Mouse (Mus musculus): ENCODE measurements around the gene Golga5. TPM values are rescaled to one million over a fixed set of nuclear protein-coding genes. Genes with fewer than 3 reads are reported as not detected.

Gene Golga5
- polyA plus RNA-seq, 1 experiment from 2014 or later, result 29.2 TPM

DNA sequence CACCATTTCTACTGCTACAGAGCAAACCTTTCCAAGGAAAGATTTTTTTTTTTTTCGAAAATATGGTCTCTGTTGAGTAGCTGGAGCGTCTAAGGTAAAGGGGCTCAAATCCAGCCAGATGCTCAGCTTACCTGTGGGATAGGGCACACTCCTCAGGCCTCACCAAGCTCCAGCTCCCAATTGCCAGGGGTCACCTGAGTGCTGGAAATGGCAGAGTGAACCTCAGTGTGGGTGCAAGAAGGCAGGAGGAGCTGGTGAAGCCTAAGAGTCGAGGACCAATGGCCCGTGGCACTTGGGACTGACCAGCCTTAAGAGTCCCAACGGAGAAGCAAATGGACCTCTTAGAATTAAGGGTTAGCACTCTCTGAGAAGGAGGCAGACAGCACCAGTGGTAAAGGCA, 30.3 kb downstream of the Golga5 start:
- H3K36me3 ChIP-seq (ENCODE audit: poor library complexity, severe bottlenecking), result peaks cover 36% of the 10 kb centered on the region
- WGBS, result 88% methylated on average over 5 of the region's 5 CpGs
- ATAC-seq, result no peak

GRCm38 (mm10) chr12:102499723-102500122, 30.8 kb downstream of the Golga5 start:
- H3K36me3 ChIP-seq (ENCODE audit: poor library complexity, severe bottlenecking), result peaks cover 33% of the 10 kb centered on the region
- no peaks in the 10 kb centered on the region for H3K27me3 ChIP-seq
- no peak overlapping the region for H3K4me2 ChIP-seq
- no peak overlapping the region for H3K9ac ChIP-seq
- no peak overlapping the region for H3K4me3 ChIP-seq
- no peaks in the 10 kb centered on the region for H3K4me1 ChIP-seq
- 68% methylated on average over 4 of the region's 4 CpGs for WGBS
- H3K9me3 ChIP-seq (replicated peaks), result no peaks in the 10 kb centered on the region
- H3K27ac ChIP-seq, result no peak overlapping the region
- ATAC-seq, result no peak

More for the DNA sequence above, 30.3 kb downstream of the Golga5 start:
- no peaks in the 10 kb centered on the region for H3K4me1 ChIP-seq
- H3K27ac ChIP-seq, result no peak overlapping the region
- H3K4me2 ChIP-seq, result no peak overlapping the region
- H3K4me3 ChIP-seq, result no peak overlapping the region
- no peak overlapping the region for H3K9ac ChIP-seq
- no peaks in the 10 kb centered on the region for H3K27me3 ChIP-seq
- H3K9me3 ChIP-seq (replicated peaks), result no peaks in the 10 kb centered on the region

DNA sequence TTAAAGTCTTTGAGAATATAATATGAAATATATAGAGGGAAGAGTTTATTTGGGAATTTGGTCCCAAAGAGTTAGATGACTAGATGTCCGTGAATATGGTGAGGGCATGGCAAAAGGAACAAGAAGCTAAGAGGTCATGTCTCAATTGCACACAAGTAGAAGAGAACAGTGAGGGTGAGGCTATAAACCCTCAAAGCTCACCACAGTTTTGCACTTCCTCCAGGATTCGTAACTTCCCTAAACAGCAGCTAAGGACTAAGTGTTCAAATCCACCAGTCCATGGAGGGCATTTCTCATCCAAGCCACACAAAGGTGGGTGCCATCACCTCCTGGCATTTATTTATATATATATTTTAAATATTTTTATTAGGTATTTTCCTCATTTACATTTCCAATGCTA, 32.1 kb downstream of the Golga5 start:
- H3K4me1 ChIP-seq, result no peaks in the 10 kb centered on the region

DNA sequence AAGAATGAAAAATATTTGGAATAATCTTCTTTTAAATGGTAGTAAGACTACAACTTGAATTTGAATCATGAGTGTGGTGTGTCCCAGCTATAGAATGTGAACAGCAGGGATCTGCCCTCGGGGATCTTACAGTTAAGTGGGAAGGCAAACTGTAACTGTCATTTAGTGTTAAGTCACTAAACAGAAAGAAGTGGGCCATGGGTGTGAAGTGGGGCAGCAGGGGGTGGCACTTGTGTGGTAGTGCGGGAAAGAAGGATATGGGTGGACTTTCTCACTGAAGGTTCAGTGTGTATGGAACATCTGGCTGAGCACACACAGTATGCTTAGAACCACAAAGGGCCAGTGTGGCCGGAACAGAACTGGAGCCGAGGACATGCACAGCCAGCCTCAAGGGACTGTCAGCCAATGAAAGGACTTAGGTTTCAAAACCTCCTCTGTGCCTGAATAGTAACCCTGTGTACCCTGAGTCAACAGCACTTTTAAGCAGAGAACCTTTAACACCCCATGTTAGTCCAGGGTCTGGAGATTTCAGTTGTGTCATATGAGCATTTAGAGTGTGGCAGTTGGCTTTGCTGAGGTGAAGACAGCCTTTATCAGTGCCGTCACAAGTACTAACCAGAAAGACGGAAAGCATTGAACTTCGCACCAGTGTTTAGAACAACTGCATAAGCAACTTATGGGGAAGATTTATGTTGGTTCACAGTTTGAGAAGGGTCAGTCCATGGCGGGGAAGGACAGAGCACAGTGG, 33.1 kb downstream of the Golga5 start:
- no peak overlapping the region for H3K9ac ChIP-seq
- H3K4me1 ChIP-seq, result no peaks in the 10 kb centered on the region
- no peak overlapping the region for H3K4me2 ChIP-seq
- 86% methylated on average over 8 of the region's 8 CpGs for WGBS
- no peaks in the 10 kb centered on the region for H3K9me3 ChIP-seq (replicated peaks)
- no peak overlapping the region for H3K4me3 ChIP-seq
- H3K36me3 ChIP-seq (ENCODE audit: poor library complexity, severe bottlenecking), result peaks cover 21% of the 10 kb centered on the region
- ATAC-seq, result no peak
- no peak overlapping the region for H3K27ac ChIP-seq
- no peaks in the 10 kb centered on the region for H3K27me3 ChIP-seq

More for the DNA sequence above, 32.1 kb downstream of the Golga5 start:
- Histone ChIP-seq H3K27ac (no peak overlapping the region), H3K9me3 (replicated peaks) (no peaks in the 10 kb centered on the region), H3K36me3 (ENCODE audit: poor library complexity, severe bottlenecking) (peaks cover 30% of the 10 kb centered on the region), H3K4me2 (no peak overlapping the region), H3K4me3 (no peak overlapping the region), H3K9ac (no peak overlapping the region), H3K27me3 (no peaks in the 10 kb centered on the region)
- ATAC-seq, result no peak
- 92% methylated on average over 2 of the region's 2 CpGs for WGBS

GRCm38 (mm10) chr12:102505131-102505713, 36.3 kb downstream of the Golga5 start:
- no peak overlapping the region for H3K9ac ChIP-seq
- H3K4me1 ChIP-seq, result peaks cover 8% of the 10 kb centered on the region
- H3K27me3 ChIP-seq, result no peaks in the 10 kb centered on the region
- H3K36me3 ChIP-seq (ENCODE audit: poor library complexity, severe bottlenecking), result no peaks in the 10 kb centered on the region
- no peak overlapping the region for H3K4me3 ChIP-seq
- no peak overlapping the region for H3K4me2 ChIP-seq
- H3K27ac ChIP-seq, result no peak overlapping the region
- 76% methylated on average over 9 of the region's 9 CpGs for WGBS
- H3K9me3 ChIP-seq (replicated peaks), result no peaks in the 10 kb centered on the region
- no peak for ATAC-seq

DNA sequence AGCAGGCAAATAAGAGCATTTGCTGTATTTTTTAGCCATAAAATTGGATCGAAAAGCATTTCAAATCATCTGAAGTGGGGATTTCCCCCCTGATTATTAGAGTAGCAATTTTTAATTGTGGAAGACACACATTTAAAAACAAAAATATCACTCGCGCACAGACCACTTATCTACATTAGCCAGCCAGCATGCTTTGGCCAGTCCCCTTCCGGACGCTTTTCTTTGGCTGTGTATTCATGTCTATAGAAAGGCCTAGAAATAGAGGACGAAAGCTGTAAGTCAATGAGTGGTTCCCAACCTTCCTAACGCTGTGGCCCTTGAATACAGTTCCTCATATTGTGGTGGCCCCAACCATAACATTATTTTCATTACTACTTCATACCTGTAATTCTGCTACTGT, 37.0 kb downstream of the Golga5 start:
- H3K27ac ChIP-seq, result no peak overlapping the region
- no peak for ATAC-seq
- no peaks in the 10 kb centered on the region for H3K9me3 ChIP-seq (replicated peaks)
- H3K4me2 ChIP-seq, result no peak overlapping the region
- H3K36me3 ChIP-seq (ENCODE audit: poor library complexity, severe bottlenecking), result no peaks in the 10 kb centered on the region
- 89% methylated on average over 7 of the region's 7 CpGs for WGBS
- H3K9ac ChIP-seq, result no peak overlapping the region
- no peak overlapping the region for H3K4me3 ChIP-seq
- H3K27me3 ChIP-seq, result no peaks in the 10 kb centered on the region
- H3K4me1 ChIP-seq, result peaks cover 15% of the 10 kb centered on the region

GRCm38 (mm10) chr12:102511363-102511762, 42.4 kb downstream of the Golga5 start:
- peak overlapping the region; percentile 89 for H3K27ac ChIP-seq
- 2% methylated on average over 3 of the region's 3 CpGs for WGBS
- H3K9ac ChIP-seq, result no peak overlapping the region
- H3K9me3 ChIP-seq (replicated peaks), result no peaks in the 10 kb centered on the region
- peaks cover 40% of the 10 kb centered on the region for H3K4me1 ChIP-seq
- H3K27me3 ChIP-seq, result no peaks in the 10 kb centered on the region
- H3K4me3 ChIP-seq, result no peak overlapping the region
- no peaks in the 10 kb centered on the region for H3K36me3 ChIP-seq (ENCODE audit: poor library complexity, severe bottlenecking)
- H3K4me2 ChIP-seq, result peak overlapping the region; percentile 7; the same call in 1 of the 2 replicates
- peak; percentile 94 for ATAC-seq

GRCm38 (mm10) chr12:102514151-102514550, 45.2 kb downstream of the Golga5 start:
- Histone ChIP-seq H3K27me3 (no peaks in the 10 kb centered on the region), H3K4me3 (no peak overlapping the region), H3K9me3 (replicated peaks) (no peaks in the 10 kb centered on the region), H3K9ac (peak overlapping the region; percentile 22; the same call in 1 of the 2 replicates), H3K4me2 (no peak overlapping the region), H3K36me3 (ENCODE audit: poor library complexity, severe bottlenecking) (no peaks in the 10 kb centered on the region), H3K27ac (0 out of 2 replicates have a peak overlapping the region, but pooled peaks have one; percentile 54), H3K4me1 (peaks cover 40% of the 10 kb centered on the region)
- 54% methylated on average over 6 of the region's 6 CpGs for WGBS
- no peak for ATAC-seq

DNA sequence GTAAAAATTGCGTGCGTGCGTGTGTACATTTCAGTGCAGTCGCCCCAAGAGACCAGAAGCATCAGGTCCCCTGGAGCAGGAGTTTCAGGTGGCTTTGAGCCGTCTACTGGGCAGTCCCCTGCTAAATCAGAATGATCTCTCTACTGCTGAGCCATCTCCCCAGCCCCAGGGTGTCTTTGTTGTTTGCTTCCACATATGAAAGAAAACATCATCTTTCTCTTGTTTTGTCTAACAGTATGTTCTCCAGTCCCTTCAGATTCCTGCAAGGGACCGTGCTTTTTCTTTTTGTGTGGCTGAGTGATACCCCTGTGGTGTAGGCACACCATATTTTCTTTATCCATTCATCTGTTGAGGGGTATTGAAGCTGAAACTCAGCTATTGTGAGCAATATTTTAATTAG, 45.8 kb downstream of the Golga5 start:
- Histone ChIP-seq H3K4me1 (peaks cover 37% of the 10 kb centered on the region), H3K36me3 (ENCODE audit: poor library complexity, severe bottlenecking) (no peaks in the 10 kb centered on the region), H3K4me3 (no peak overlapping the region), H3K9me3 (replicated peaks) (no peaks in the 10 kb centered on the region), H3K27ac (peak overlapping the region; percentile 54), H3K27me3 (no peaks in the 10 kb centered on the region), H3K4me2 (no peak overlapping the region), H3K9ac (no peak overlapping the region)
- ATAC-seq, result no peak
- 65% methylated on average over 6 of the region's 6 CpGs for WGBS

GRCm38 (mm10) chr12:102516151-102516550, 47.2 kb downstream of the Golga5 start:
- no peak for ATAC-seq
- Histone ChIP-seq H3K4me1 (peaks cover 23% of the 10 kb centered on the region), H3K27me3 (no peaks in the 10 kb centered on the region), H3K9me3 (replicated peaks) (no peaks in the 10 kb centered on the region), H3K9ac (no peak overlapping the region), H3K27ac (no peak overlapping the region), H3K36me3 (ENCODE audit: poor library complexity, severe bottlenecking) (no peaks in the 10 kb centered on the region), H3K4me3 (no peak overlapping the region), H3K4me2 (no peak overlapping the region)
- WGBS, result 85% methylated on average over 4 of the region's 4 CpGs

GRCm38 (mm10) chr12:102517647-102518046, 48.7 kb downstream of the Golga5 start:
- H3K9ac ChIP-seq, result no peak overlapping the region
- no peak overlapping the region for H3K27ac ChIP-seq
- no peaks in the 10 kb centered on the region for H3K27me3 ChIP-seq
- H3K4me1 ChIP-seq, result peaks cover 24% of the 10 kb centered on the region
- H3K36me3 ChIP-seq (ENCODE audit: poor library complexity, severe bottlenecking), result no peaks in the 10 kb centered on the region
- H3K4me3 ChIP-seq, result no peak overlapping the region
- H3K9me3 ChIP-seq (replicated peaks), result no peaks in the 10 kb centered on the region
- H3K4me2 ChIP-seq, result no peak overlapping the region
- ATAC-seq, result no peak
- WGBS, result 74% methylated on average over 13 of the region's 13 CpGs

- H3K27me3 ChIP-seq, result no peaks in the 10 kb centered on the region
These were observed 51.2 kb downstream of the Golga5 start for GRCm38 (mm10) chr12:102519929-102520720.

More at GRCm38 (mm10) chr12:102519929-102520720, 51.2 kb downstream of the Golga5 start:
- Histone ChIP-seq H3K4me3 (no peak overlapping the region), H3K9ac (no peak overlapping the region), H3K36me3 (ENCODE audit: poor library complexity, severe bottlenecking) (no peaks in the 10 kb centered on the region), H3K4me1 (peaks cover 10% of the 10 kb centered on the region), H3K27ac (no peak overlapping the region), H3K4me2 (no peak overlapping the region), H3K9me3 (replicated peaks) (no peaks in the 10 kb centered on the region)
- 91% methylated on average over 12 of the region's 12 CpGs for WGBS
- no peak for ATAC-seq
